Mouse (Mus musculus): ENCODE measurements around the gene Ado. TPM values are rescaled to one million over a fixed set of nuclear protein-coding genes. Genes with fewer than 3 reads are reported as not detected.

The Ado gene
- polyA plus RNA-seq, 1 experiment from 2014 or later, result 85.2 TPM

- DNase-seq (ENCODE audit: low spot score, missing footprints) (no peak), ATAC-seq (ENCODE audit: low FRiP score) (no peak)
- Histone ChIP-seq H3K4me3 (ENCODE audit: low read depth, low read length) (no peak overlapping the region), H3K27ac (ENCODE audit: low read depth, low read length) (no peak overlapping the region), H3K9ac (ENCODE audit: low read length) (no peak overlapping the region), H3K36me3 (ENCODE audit: control insufficient read depth, insufficient read depth, low read length) (no peaks in the 10 kb centered on the region), H3K4me1 (ENCODE audit: control insufficient read depth, insufficient read depth, low read length) (no peaks in the 10 kb centered on the region), H3K4me2 (no peak overlapping the region), H3K27me3 (ENCODE audit: control insufficient read depth, insufficient read depth, low read length) (no peaks in the 10 kb centered on the region), H3K9me3 (ENCODE audit: control insufficient read depth, low read length) (no peaks in the 10 kb centered on the region)
- 94% methylated on average over 3 of the region's 3 CpGs for WGBS
Measured at GRCm38 (mm10) chr10:67518733-67519132, 30.0 kb downstream of the Ado start.

GRCm38 (mm10) chr10:67512871-67513270 lies 35.9 kb downstream of the Ado start:
- Histone ChIP-seq H3K4me1 (ENCODE audit: control insufficient read depth, insufficient read depth, low read length) (no peaks in the 10 kb centered on the region), H3K36me3 (ENCODE audit: control insufficient read depth, insufficient read depth, low read length) (no peaks in the 10 kb centered on the region), H3K9ac (ENCODE audit: low read length) (no peak overlapping the region), H3K27ac (ENCODE audit: low read depth, low read length) (no peak overlapping the region), H3K4me2 (no peak overlapping the region), H3K4me3 (ENCODE audit: low read depth, low read length) (no peak overlapping the region), H3K27me3 (ENCODE audit: control insufficient read depth, insufficient read depth, low read length) (no peaks in the 10 kb centered on the region), H3K9me3 (ENCODE audit: control insufficient read depth, low read length) (no peaks in the 10 kb centered on the region)
- no peak for ATAC-seq (ENCODE audit: low FRiP score)
- no peak for DNase-seq (ENCODE audit: low spot score, missing footprints)
- WGBS, result 68% methylated on average over 7 of the region's 7 CpGs

GRCm38 (mm10) chr10:67512211-67512610 lies 36.5 kb downstream of the Ado start:
- H3K27ac ChIP-seq (ENCODE audit: low read depth, low read length), result no peak overlapping the region
- WGBS, result 77% methylated on average over 8 of the region's 8 CpGs
- no peak overlapping the region for H3K9ac ChIP-seq (ENCODE audit: low read length)
- H3K4me2 ChIP-seq, result no peak overlapping the region
- H3K36me3 ChIP-seq (ENCODE audit: control insufficient read depth, insufficient read depth, low read length), result no peaks in the 10 kb centered on the region
- no peak overlapping the region for H3K4me3 ChIP-seq (ENCODE audit: low read depth, low read length)
- H3K9me3 ChIP-seq (ENCODE audit: control insufficient read depth, low read length), result no peaks in the 10 kb centered on the region
- H3K27me3 ChIP-seq (ENCODE audit: control insufficient read depth, insufficient read depth, low read length), result no peaks in the 10 kb centered on the region
- ATAC-seq (ENCODE audit: low FRiP score) (no peak), DNase-seq (ENCODE audit: low spot score, missing footprints) (no peak)
- no peaks in the 10 kb centered on the region for H3K4me1 ChIP-seq (ENCODE audit: control insufficient read depth, insufficient read depth, low read length)

GRCm38 (mm10) chr10:67505248-67505647 lies 43.5 kb downstream of the Ado start:
- H3K27ac ChIP-seq (ENCODE audit: low read depth, low read length), result no peak overlapping the region
- H3K9me3 ChIP-seq (ENCODE audit: control insufficient read depth, low read length), result no peaks in the 10 kb centered on the region
- H3K4me3 ChIP-seq (ENCODE audit: low read depth, low read length), result no peak overlapping the region
- ATAC-seq (ENCODE audit: low FRiP score), result no peak
- DNase-seq (ENCODE audit: low spot score, missing footprints), result no peak
- no peak overlapping the region for H3K4me2 ChIP-seq
- H3K36me3 ChIP-seq (ENCODE audit: control insufficient read depth, insufficient read depth, low read length), result no peaks in the 10 kb centered on the region
- no peaks in the 10 kb centered on the region for H3K4me1 ChIP-seq (ENCODE audit: control insufficient read depth, insufficient read depth, low read length)
- WGBS, result 76% methylated on average over 3 of the region's 3 CpGs
- H3K9ac ChIP-seq (ENCODE audit: low read length), result no peak overlapping the region
- no peaks in the 10 kb centered on the region for H3K27me3 ChIP-seq (ENCODE audit: control insufficient read depth, insufficient read depth, low read length)

GRCm38 (mm10) chr10:67504046-67504445 lies 44.7 kb downstream of the Ado start:
- no peaks in the 10 kb centered on the region for H3K36me3 ChIP-seq (ENCODE audit: control insufficient read depth, insufficient read depth, low read length)
- H3K27ac ChIP-seq (ENCODE audit: low read depth, low read length), result no peak overlapping the region
- no peak overlapping the region for H3K9ac ChIP-seq (ENCODE audit: low read length)
- ATAC-seq (ENCODE audit: low FRiP score) (no peak), DNase-seq (ENCODE audit: low spot score, missing footprints) (no peak)
- H3K4me1 ChIP-seq (ENCODE audit: control insufficient read depth, insufficient read depth, low read length), result no peaks in the 10 kb centered on the region
- 69% methylated on average over 5 of the region's 5 CpGs for WGBS
- H3K27me3 ChIP-seq (ENCODE audit: control insufficient read depth, insufficient read depth, low read length), result no peaks in the 10 kb centered on the region
- no peak overlapping the region for H3K4me3 ChIP-seq (ENCODE audit: low read depth, low read length)
- H3K9me3 ChIP-seq (ENCODE audit: control insufficient read depth, low read length), result no peaks in the 10 kb centered on the region
- no peak overlapping the region for H3K4me2 ChIP-seq

GRCm38 (mm10) chr10:67503320-67503995 lies 45.3 kb downstream of the Ado start:
- no peaks in the 10 kb centered on the region for H3K9me3 ChIP-seq (ENCODE audit: control insufficient read depth, low read length)
- H3K9ac ChIP-seq (ENCODE audit: low read length), result no peak overlapping the region
- no peaks in the 10 kb centered on the region for H3K36me3 ChIP-seq (ENCODE audit: control insufficient read depth, insufficient read depth, low read length)
- WGBS, result 75% methylated on average over 15 of the region's 15 CpGs
- no peaks in the 10 kb centered on the region for H3K27me3 ChIP-seq (ENCODE audit: control insufficient read depth, insufficient read depth, low read length)
- H3K4me1 ChIP-seq (ENCODE audit: control insufficient read depth, insufficient read depth, low read length), result no peaks in the 10 kb centered on the region
- no peak overlapping the region for H3K27ac ChIP-seq (ENCODE audit: low read depth, low read length)
- H3K4me3 ChIP-seq (ENCODE audit: low read depth, low read length), result no peak overlapping the region
- ATAC-seq (ENCODE audit: low FRiP score), result no peak
- DNase-seq (ENCODE audit: low spot score, missing footprints), result no peak
- no peak overlapping the region for H3K4me2 ChIP-seq

- no peak overlapping the region for H3K4me3 ChIP-seq (ENCODE audit: low read depth, low read length)
- H3K36me3 ChIP-seq (ENCODE audit: control insufficient read depth, insufficient read depth, low read length), result no peaks in the 10 kb centered on the region
- H3K9me3 ChIP-seq (ENCODE audit: control insufficient read depth, low read length), result no peaks in the 10 kb centered on the region
- no peaks in the 10 kb centered on the region for H3K4me1 ChIP-seq (ENCODE audit: control insufficient read depth, insufficient read depth, low read length)
- DNase-seq (ENCODE audit: low spot score, missing footprints) (no peak), ATAC-seq (ENCODE audit: low FRiP score) (no peak)
- H3K27ac ChIP-seq (ENCODE audit: low read depth, low read length), result no peak overlapping the region
- H3K9ac ChIP-seq (ENCODE audit: low read length), result no peak overlapping the region
- no peak overlapping the region for H3K4me2 ChIP-seq
- H3K27me3 ChIP-seq (ENCODE audit: control insufficient read depth, insufficient read depth, low read length), result no peaks in the 10 kb centered on the region
- WGBS, result 89% methylated on average over 9 of the region's 9 CpGs
Measured at GRCm38 (mm10) chr10:67497951-67498350, 50.8 kb downstream of the Ado start.

- Histone ChIP-seq H3K4me2 (no peak overlapping the region), H3K9me3 (ENCODE audit: control insufficient read depth, low read length) (no peaks in the 10 kb centered on the region), H3K27me3 (ENCODE audit: control insufficient read depth, insufficient read depth, low read length) (no peaks in the 10 kb centered on the region)
Measured at GRCm38 (mm10) chr10:67497144-67497892, 51.4 kb downstream of the Ado start.

More at GRCm38 (mm10) chr10:67497144-67497892, 51.4 kb downstream of the Ado start:
- 90% methylated on average over 15 of the region's 15 CpGs for WGBS
- no peak overlapping the region for H3K4me3 ChIP-seq (ENCODE audit: low read depth, low read length)
- no peaks in the 10 kb centered on the region for H3K36me3 ChIP-seq (ENCODE audit: control insufficient read depth, insufficient read depth, low read length)
- no peaks in the 10 kb centered on the region for H3K4me1 ChIP-seq (ENCODE audit: control insufficient read depth, insufficient read depth, low read length)
- ATAC-seq (ENCODE audit: low FRiP score) (no peak), DNase-seq (ENCODE audit: low spot score, missing footprints) (no peak)
- H3K27ac ChIP-seq (ENCODE audit: low read depth, low read length), result no peak overlapping the region
- no peak overlapping the region for H3K9ac ChIP-seq (ENCODE audit: low read length)
